Mouse (Mus musculus): ENCODE results near the gene Gab2. TPM values are rescaled to one million over a fixed set of nuclear protein-coding genes. Genes with fewer than 3 reads are reported as not detected.

The Gab2 gene
- total and polyA plus RNA-seq, 2 experiments from 2014 or later: 12.5 to 26.7 TPM

- Histone ChIP-seq H3K4me1 (ENCODE audit: insufficient read depth, low read length) (no peaks in the 10 kb centered on the region), H3K4me3 (ENCODE audit: low read length) (no peak overlapping the region), H3K36me3 (ENCODE audit: insufficient read depth, low read length) (peaks cover 40% of the 10 kb centered on the region; the same call in 1 of the 2 replicates), H3K9me3 (ENCODE audit: low read length) (no peaks in the 10 kb centered on the region), H3K4me2 (ENCODE audit: low read depth, low read length) (no peak overlapping the region), H3K9ac (replicated peaks; ENCODE audit: low read length) (no peak overlapping the region), H3K27me3 (ENCODE audit: insufficient read depth, low read length) (no peaks in the 10 kb centered on the region), H3K27ac (no peak overlapping the region)
- no peak for TF ChIP-seq CTCF (IDR thresholded peaks at IDR 0.05; ENCODE audit: low read depth)
- WGBS: 95% methylated on average over 14 of the region's 14 CpGs
- DNase-seq (ENCODE audit: low spot score) (no peak), ATAC-seq (no peak)
Observed at GRCm38 (mm10) chr7:97311620-97312019, 230.2 kb downstream of the Gab2 start.

- Histone ChIP-seq H3K4me1 (ENCODE audit: insufficient read depth, low read length) (no peaks in the 10 kb centered on the region), H3K27ac (no peak overlapping the region), H3K4me2 (ENCODE audit: low read depth, low read length) (no peak overlapping the region), H3K9ac (replicated peaks; ENCODE audit: low read length) (no peak overlapping the region), H3K9me3 (ENCODE audit: low read length) (no peaks in the 10 kb centered on the region), H3K27me3 (ENCODE audit: insufficient read depth, low read length) (no peaks in the 10 kb centered on the region), H3K4me3 (ENCODE audit: low read length) (no peak overlapping the region), H3K36me3 (ENCODE audit: insufficient read depth, low read length) (peaks cover 36% of the 10 kb centered on the region; the same call in 1 of the 2 replicates)
- DNase-seq (ENCODE audit: low spot score) (no peak), ATAC-seq (no peak)
- 88% methylated on average over 17 of the region's 17 CpGs for WGBS
- no peak for TF ChIP-seq CTCF (IDR thresholded peaks at IDR 0.05; ENCODE audit: low read depth)
Observed at GRCm38 (mm10) chr7:97312196-97312595, 230.8 kb downstream of the Gab2 start.

- DNase-seq (ENCODE audit: low spot score) (no peak), ATAC-seq (no peak)
- Histone ChIP-seq H3K27me3 (ENCODE audit: insufficient read depth, low read length) (no peaks in the 10 kb centered on the region), H3K27ac (no peak overlapping the region), H3K4me1 (ENCODE audit: insufficient read depth, low read length) (no peaks in the 10 kb centered on the region), H3K36me3 (ENCODE audit: insufficient read depth, low read length) (peaks cover 31% of the 10 kb centered on the region; the same call in 1 of the 2 replicates), H3K9me3 (ENCODE audit: low read length) (no peaks in the 10 kb centered on the region), H3K9ac (replicated peaks; ENCODE audit: low read length) (no peak overlapping the region), H3K4me3 (ENCODE audit: low read length) (no peak overlapping the region), H3K4me2 (ENCODE audit: low read depth, low read length) (no peak overlapping the region)
- TF ChIP-seq CTCF (IDR thresholded peaks at IDR 0.05; ENCODE audit: low read depth): no peak
- 86% methylated on average over 6 of the region's 6 CpGs for WGBS
Observed at GRCm38 (mm10) chr7:97312856-97313255, 231.5 kb downstream of the Gab2 start.

- H3K36me3 ChIP-seq (ENCODE audit: insufficient read depth, low read length): peaks cover 31% of the 10 kb centered on the region; the same call in 1 of the 2 replicates
- H3K4me1 ChIP-seq (ENCODE audit: insufficient read depth, low read length): no peaks in the 10 kb centered on the region
- no peak overlapping the region for H3K4me2 ChIP-seq (ENCODE audit: low read depth, low read length)
- no peaks in the 10 kb centered on the region for H3K27me3 ChIP-seq (ENCODE audit: insufficient read depth, low read length)
- no peaks in the 10 kb centered on the region for H3K9me3 ChIP-seq (ENCODE audit: low read length)
- no peak overlapping the region for H3K9ac ChIP-seq (replicated peaks; ENCODE audit: low read length)
- WGBS: 79% methylated on average over 7 of the region's 7 CpGs
- no peak for ATAC-seq
- no peak overlapping the region for H3K4me3 ChIP-seq (ENCODE audit: low read length)
- no peak for TF ChIP-seq CTCF (IDR thresholded peaks at IDR 0.05; ENCODE audit: low read depth)
- no peak overlapping the region for H3K27ac ChIP-seq
- no peak for DNase-seq (ENCODE audit: low spot score)
Observed at GRCm38 (mm10) chr7:97313364-97313995, 232.1 kb downstream of the Gab2 start.

GRCm38 (mm10) chr7:97314646-97315045 is 233.3 kb downstream of the Gab2 start:
- no peak overlapping the region for H3K4me2 ChIP-seq (ENCODE audit: low read depth, low read length)
- ATAC-seq: 0 out of 2 replicates have a peak, but pooled peaks have one; percentile 28
- H3K36me3 ChIP-seq (ENCODE audit: insufficient read depth, low read length): peaks cover 22% of the 10 kb centered on the region
- H3K9me3 ChIP-seq (ENCODE audit: low read length): no peaks in the 10 kb centered on the region
- H3K27ac ChIP-seq: no peak overlapping the region
- no peak overlapping the region for H3K9ac ChIP-seq (replicated peaks; ENCODE audit: low read length)
- no peaks in the 10 kb centered on the region for H3K27me3 ChIP-seq (ENCODE audit: insufficient read depth, low read length)
- H3K4me1 ChIP-seq (ENCODE audit: insufficient read depth, low read length): no peaks in the 10 kb centered on the region
- DNase-seq (ENCODE audit: low spot score): no peak
- 60% methylated on average over 5 of the region's 5 CpGs for WGBS
- no peak overlapping the region for H3K4me3 ChIP-seq (ENCODE audit: low read length)
- no peak for TF ChIP-seq CTCF (IDR thresholded peaks at IDR 0.05; ENCODE audit: low read depth)

GRCm38 (mm10) chr7:97315656-97316055 is 234.3 kb downstream of the Gab2 start:
- no peak overlapping the region for H3K4me3 ChIP-seq (ENCODE audit: low read length)
- no peak for DNase-seq (ENCODE audit: low spot score)
- H3K27ac ChIP-seq: no peak overlapping the region
- 82% methylated on average over 6 of the region's 6 CpGs for WGBS
- H3K9ac ChIP-seq (replicated peaks; ENCODE audit: low read length): no peak overlapping the region
- ATAC-seq: no peak
- H3K9me3 ChIP-seq (ENCODE audit: low read length): no peaks in the 10 kb centered on the region
- no peak overlapping the region for H3K4me2 ChIP-seq (ENCODE audit: low read depth, low read length)
- no peaks in the 10 kb centered on the region for H3K4me1 ChIP-seq (ENCODE audit: insufficient read depth, low read length)
- peaks cover 17% of the 10 kb centered on the region for H3K36me3 ChIP-seq (ENCODE audit: insufficient read depth, low read length)
- no peaks in the 10 kb centered on the region for H3K27me3 ChIP-seq (ENCODE audit: insufficient read depth, low read length)
- TF ChIP-seq CTCF (IDR thresholded peaks at IDR 0.05; ENCODE audit: low read depth): no peak

GRCm38 (mm10) chr7:97317706-97318105 is 236.3 kb downstream of the Gab2 start:
- 76% methylated on average over 3 of the region's 3 CpGs for WGBS
- no peak for TF ChIP-seq CTCF (IDR thresholded peaks at IDR 0.05; ENCODE audit: low read depth)
- H3K9me3 ChIP-seq (ENCODE audit: low read length): no peaks in the 10 kb centered on the region
- ATAC-seq: no peak
- H3K27me3 ChIP-seq (ENCODE audit: insufficient read depth, low read length): no peaks in the 10 kb centered on the region
- no peak overlapping the region for H3K4me3 ChIP-seq (ENCODE audit: low read length)
- no peak overlapping the region for H3K9ac ChIP-seq (replicated peaks; ENCODE audit: low read length)
- H3K27ac ChIP-seq: no peak overlapping the region
- DNase-seq (ENCODE audit: low spot score): no peak
- no peaks in the 10 kb centered on the region for H3K4me1 ChIP-seq (ENCODE audit: insufficient read depth, low read length)
- H3K36me3 ChIP-seq (ENCODE audit: insufficient read depth, low read length): peaks cover 5% of the 10 kb centered on the region
- H3K4me2 ChIP-seq (ENCODE audit: low read depth, low read length): no peak overlapping the region

Measured in hindbrain, postnatal 0 days (tissue).